Mouse (Mus musculus) neural tube, embryonic 11.5 days (tissue): ENCODE results near the gene 4930572O03Rik. TPM values are rescaled to one million over a fixed set of nuclear protein-coding genes. Genes with fewer than 3 reads are reported as not detected.
"Not testable (repeated sequence)": the region's sequence is repeated elsewhere in the genome, so short reads cannot be mapped to it uniquely, and the experiment has no call there.

Experiments used
- ATAC-seq: fragments of 200-750 bp; cut with Nextera tagmentation; 2 replicates; pipeline ENCODE4 v1.8.0; 2017; ENCODE audit warnings: moderate number of reproducible peaks, mild to moderate bottlenecking, moderate TSS enrichment, moderate library complexity; ENCODE audit not compliant: insufficient read depth, low FRiP score, low TSS enrichment
- DNase-seq: peaks from one replicate; pipeline ENCODE4 v3.0.0-alpha.2; 2015; ENCODE audit warnings: low spot score
- H3K27ac ChIP-seq: fragments of 300-500 bp; sonication (generic); 2 replicates; pipeline ENCODE4 v1.5.1; 2014; ENCODE audit warnings: low read depth, mild to moderate bottlenecking, low read length
- H3K27me3 ChIP-seq: fragments of 300-500 bp; sonication (generic); 2 replicates; pipeline ENCODE4 v1.6.1; 2014; ENCODE audit warnings: mild to moderate bottlenecking, low read length, mixed read lengths; ENCODE audit not compliant: control insufficient read depth, insufficient read depth
- H3K36me3 ChIP-seq: fragments of 300-500 bp; sonication (generic); 2 replicates; pipeline ENCODE4 v1.6.1; 2014; ENCODE audit warnings: mild to moderate bottlenecking, low read length, moderate library complexity, mixed read lengths; ENCODE audit not compliant: control insufficient read depth, insufficient read depth
- H3K4me1 ChIP-seq: fragments of 300-500 bp; sonication (generic); 2 replicates; pipeline ENCODE4 v1.6.1; 2014; ENCODE audit warnings: low read length, mixed read lengths; ENCODE audit not compliant: control insufficient read depth, insufficient read depth
- H3K4me2 ChIP-seq: fragments of 300-500 bp; sonication (generic); 2 replicates; pipeline ENCODE4 v1.6.1; 2014; ENCODE audit warnings: low read depth, mild to moderate bottlenecking, moderate library complexity
- H3K4me3 ChIP-seq: fragments of 300-500 bp; sonication (generic); 2 replicates; pipeline ENCODE4 v1.5.1; 2014; ENCODE audit warnings: low read depth, low read length
- H3K9ac ChIP-seq: fragments of 300-500 bp; sonication (generic); 2 replicates; pipeline ENCODE4 v1.6.1; 2014; ENCODE audit warnings: mild to moderate bottlenecking, low read length
- H3K9me3 ChIP-seq: fragments of 300-500 bp; sonication (generic); 2 replicates; pipeline ENCODE4 v1.6.1; 2016; ENCODE audit warnings: low read length; ENCODE audit not compliant: control insufficient read depth
- WGBS: fragments of 180-500 bp; shearing (Covaris S2); extraction: QIAGEN DNeasy Blood & Tissue Kit; methylation state at CpG from one replicate; pipeline ENCODE4 v1.1.7; 2014; 5-methylcytosine and 5-hydroxymethylcytosine counted together
- polyA plus RNA-seq: library from polyadenylated mRNA; unstranded; fragments of >200 nt; fragmentation: Nextera tagmentation; extraction: Ambion mirVana; gene quantifications from 2 replicates; pipeline ENCODE4 v1.2.1, GENCODE M21; 2014

Gene 4930572O03Rik
- polyA plus RNA-seq, result not detected in 2 replicates

GRCm38 (mm10) chr5:15656959-15657358 lies at the start of gene 4930572O03Rik:
Gene 4930572O03Rik, minus strand, starts transcription at chr5:15657059.
- H3K4me1 ChIP-seq, H3K9ac ChIP-seq, H3K36me3 ChIP-seq, H3K27ac ChIP-seq, H3K27me3 ChIP-seq, ATAC-seq, H3K4me3 ChIP-seq, H3K9me3 ChIP-seq, DNase-seq, H3K4me2 ChIP-seq: not testable (repeated sequence)
- WGBS, result 70% methylated on average over 1 of the region's 1 CpGs

GRCm38 (mm10) chr5:15702891-15703290 lies 46.0 kb upstream of the 4930572O03Rik start:
- H3K27ac ChIP-seq, H3K4me2 ChIP-seq, H3K27me3 ChIP-seq, H3K36me3 ChIP-seq, H3K4me1 ChIP-seq, H3K4me3 ChIP-seq, DNase-seq, H3K9me3 ChIP-seq, H3K9ac ChIP-seq: not testable (repeated sequence)
- ATAC-seq, result 0 out of 2 replicates have a peak, but pooled peaks have one; percentile 63
- 26% methylated on average over 5 of the region's 5 CpGs for WGBS

GRCm38 (mm10) chr5:15697719-15698118 lies 40.9 kb upstream of the 4930572O03Rik start:
- H3K4me1 ChIP-seq, H3K27me3 ChIP-seq, DNase-seq, H3K9me3 ChIP-seq, H3K4me2 ChIP-seq, H3K9ac ChIP-seq, H3K4me3 ChIP-seq, H3K27ac ChIP-seq, H3K36me3 ChIP-seq, ATAC-seq: not testable (repeated sequence)
- 50% methylated on average over 2 of the region's 2 CpGs for WGBS

- H3K27ac ChIP-seq, DNase-seq, ATAC-seq: not testable (repeated sequence)
Measured at GRCm38 (mm10) chr5:15691849-15692248, 35.0 kb upstream of the 4930572O03Rik start.

GRCm38 (mm10) chr5:15690822-15691221 lies 34.0 kb upstream of the 4930572O03Rik start:
- H3K4me3 ChIP-seq, H3K4me2 ChIP-seq, H3K9ac ChIP-seq, H3K9me3 ChIP-seq, H3K36me3 ChIP-seq, H3K27me3 ChIP-seq, ATAC-seq, H3K27ac ChIP-seq, H3K4me1 ChIP-seq: not testable (repeated sequence)
- 77% methylated on average over 4 of the region's 4 CpGs for WGBS
- peak; percentile 10 for DNase-seq

More at GRCm38 (mm10) chr5:15691849-15692248, 35.0 kb upstream of the 4930572O03Rik start:
- not testable (repeated sequence) for H3K4me1 ChIP-seq, H3K9me3 ChIP-seq, H3K4me3 ChIP-seq, H3K9ac ChIP-seq, H3K4me2 ChIP-seq, H3K27me3 ChIP-seq, H3K36me3 ChIP-seq
- 86% methylated on average over 4 of the region's 4 CpGs for WGBS

GRCm38 (mm10) chr5:15689659-15690213 lies 32.9 kb upstream of the 4930572O03Rik start:
- not testable (repeated sequence) for H3K4me3 ChIP-seq, H3K4me1 ChIP-seq, H3K4me2 ChIP-seq, H3K9me3 ChIP-seq, H3K27ac ChIP-seq, H3K9ac ChIP-seq, H3K27me3 ChIP-seq, H3K36me3 ChIP-seq
- WGBS, result 77% methylated on average over 6 of the region's 6 CpGs
- DNase-seq, result peak; percentile 9
- peak; percentile 86 for ATAC-seq

GRCm38 (mm10) chr5:15688874-15689658 lies 32.2 kb upstream of the 4930572O03Rik start:
- not testable (repeated sequence) for H3K27ac ChIP-seq, H3K36me3 ChIP-seq, H3K4me1 ChIP-seq, H3K9me3 ChIP-seq, H3K9ac ChIP-seq, DNase-seq, H3K4me2 ChIP-seq, H3K4me3 ChIP-seq, H3K27me3 ChIP-seq
- 59% methylated on average over 4 of the region's 4 CpGs for WGBS
- ATAC-seq, result peak; percentile 85

GRCm38 (mm10) chr5:15681301-15682035 lies 24.6 kb upstream of the 4930572O03Rik start:
- H3K27ac ChIP-seq, DNase-seq, H3K9me3 ChIP-seq, H3K9ac ChIP-seq, H3K4me2 ChIP-seq, H3K4me3 ChIP-seq, H3K27me3 ChIP-seq, H3K36me3 ChIP-seq, H3K4me1 ChIP-seq: not testable (repeated sequence)
- 86% methylated on average over 7 of the region's 10 CpGs for WGBS
- peak; percentile 77 for ATAC-seq
